Mouse (Mus musculus) embryonic fibroblast, embryonic 13.5 days (primary cell): ENCODE measurements at regions not wholly inside any gene's neighbourhood (a gene's known extent, or its start where the extent isn't known, plus 50 kb on each side); places are given as distances from the start of the nearest gene placed in this dataset.

Experiments
- CTCF ChIP-seq: IDR thresholded peaks from 2 replicates; pipeline ENCODE4 v1.5.1; 2011; ENCODE audit warnings: mild to moderate bottlenecking, control low read depth, low read length, moderate library complexity, borderline replicate concordance; ENCODE audit not compliant: insufficient read depth
- POLR2A ChIP-seq: IDR thresholded peaks from 2 replicates; pipeline ENCODE4 v1.6.1; 2011; ENCODE audit warnings: low read depth, mild to moderate bottlenecking, control low read depth, low read length, moderate library complexity

- TF ChIP-seq CTCF = no peak
- no peak for TF ChIP-seq POLR2A
Observed at GRCm38 (mm10) chr12:33592431-33592911, 163.0 kb downstream of the Twistnb start.
